Mouse (Mus musculus) liver, adult 2 months (tissue): Measurements from ENCODE around the gene Xbp1. TPM values are rescaled to one million over a fixed set of nuclear protein-coding genes. Genes with fewer than 3 reads are reported as not detected.
A peak's percentile ranks its signal among the peaks of the same experiment; 100 is the strongest.

ENCODE experiments used
- DNase-seq: peaks from one replicate; pipeline ENCODE4 v3.0.0-alpha.2; 2011; ENCODE audit warnings: low read depth, low spot score; ENCODE audit errors: extremely low read depth
- H3K27ac ChIP-seq: fragments of 200-500 bp; replicated peaks from 2 replicates; pipeline ENCODE4 v1.5.1; 2012; ENCODE audit warnings: low read depth, mild to moderate bottlenecking, control low read depth, inconsistent platforms, low read length; ENCODE audit not compliant: insufficient read depth
- H3K27me3 ChIP-seq: fragments of 200-500 bp; 2 replicates; pipeline ENCODE4 v1.6.1; 2012; ENCODE audit warnings: mild to moderate bottlenecking, moderate library complexity, low read length, inconsistent platforms; ENCODE audit not compliant: control insufficient read depth, insufficient read depth
- H3K36me3 ChIP-seq: fragments of 200-500 bp; 2 replicates; pipeline ENCODE4 v1.6.1; 2012; ENCODE audit warnings: low read length, inconsistent platforms; ENCODE audit not compliant: control insufficient read depth, insufficient read depth
- H3K4me1 ChIP-seq: fragments of 200-500 bp; 2 replicates; pipeline ENCODE4 v1.6.1; 2011; ENCODE audit warnings: low read length; ENCODE audit not compliant: control insufficient read depth, insufficient read depth
- H3K4me3 ChIP-seq: fragments of 200-500 bp; 2 replicates; pipeline ENCODE4 v1.5.1; 2011; ENCODE audit warnings: low read depth, mild to moderate bottlenecking, control low read depth, low read length, moderate library complexity; ENCODE audit not compliant: insufficient read depth
- H3K79me2 ChIP-seq: fragments of 200-500 bp; 2 replicates; pipeline ENCODE4 v1.6.1; 2012; ENCODE audit warnings: inconsistent platforms, mild to moderate bottlenecking, low read length, moderate library complexity; ENCODE audit not compliant: control insufficient read depth, insufficient read depth
- H3K9ac ChIP-seq: fragments of 200-500 bp; 2 replicates; pipeline ENCODE4 v1.6.1; 2012; ENCODE audit warnings: low read depth, mild to moderate bottlenecking, control low read depth, inconsistent platforms, low read length
- CTCF ChIP-seq: fragments of 200-500 bp; IDR thresholded peaks from 2 replicates; pipeline ENCODE4 v1.5.1; 2011; ENCODE audit warnings: low read depth, low read length, control low read depth
- POLR2A ChIP-seq: fragments of 200-500 bp; IDR thresholded peaks from 2 replicates; pipeline ENCODE4 v1.6.1; 2011; ENCODE audit warnings: low read length, control low read depth; ENCODE audit not compliant: insufficient read depth; ENCODE audit errors: extremely low read depth
- WGBS: fragments of 180-500 bp; shearing (Covaris S2); methylation state at CpG from one replicate; pipeline ENCODE4 v1.1.7; 2018; 5-methylcytosine and 5-hydroxymethylcytosine counted together
- polyA plus RNA-seq: library from polyadenylated mRNA; depleted of rRNA; stranded (reverse); fragments of >200 nt; gene quantifications from 2 replicates; pipeline ENCODE4 v1.2.3, GENCODE M21; 2012
- total RNA-seq: library from RNA; depleted of rRNA; stranded (reverse); fragments of >200 nt; gene quantifications from 2 replicates; pipeline ENCODE4 v1.2.3, GENCODE M21; 2014

Xbp1 gene
- total and polyA plus RNA-seq, 2 experiments: 137 to 241 TPM

- H3K4me1 ChIP-seq: peaks cover 28% of the 10 kb centered on the region
- H3K36me3 ChIP-seq: peaks cover 41% of the 10 kb centered on the region
- peak overlapping the region; percentile 99 for H3K4me3 ChIP-seq
- H3K27me3 ChIP-seq: no peaks in the 10 kb centered on the region
- H3K79me2 ChIP-seq: peaks cover 12% of the 10 kb centered on the region
- under 1% methylated on average over 13 of the region's 13 CpGs for WGBS
- TF ChIP-seq CTCF: no peak
- no peak for TF ChIP-seq POLR2A
- peak overlapping the region; percentile 98 for H3K9ac ChIP-seq
- DNase-seq: no peak
- peak overlapping the region; percentile 99 for H3K27ac ChIP-seq
These were observed 732 bp downstream of the Xbp1 start for GRCm38 (mm10) chr11:5521266-5521515.

- H3K79me2 ChIP-seq: peaks cover 12% of the 10 kb centered on the region
- H3K9ac ChIP-seq: peak overlapping the region; percentile 98
- TF ChIP-seq CTCF: peak; percentile 73
- TF ChIP-seq POLR2A: peak; percentile 55
- peak overlapping the region; percentile 99 for H3K27ac ChIP-seq
- peak overlapping the region; percentile 99 for H3K4me3 ChIP-seq
- WGBS: under 1% methylated on average over 34 of the region's 34 CpGs
- H3K4me1 ChIP-seq: peaks cover 28% of the 10 kb centered on the region
- H3K27me3 ChIP-seq: no peaks in the 10 kb centered on the region
- peaks cover 42% of the 10 kb centered on the region for H3K36me3 ChIP-seq
- peak; percentile 96 for DNase-seq
These were observed 1.2 kb downstream of the Xbp1 start for GRCm38 (mm10) chr11:5521516-5522291.

GRCm38 (mm10) chr11:5522798-5523415, 2.4 kb downstream of the Xbp1 start:
- peak overlapping the region; percentile 98 for H3K9ac ChIP-seq
- H3K27ac ChIP-seq: peak overlapping the region; percentile 25
- 21% methylated on average over 11 of the region's 11 CpGs for WGBS
- H3K79me2 ChIP-seq: peaks cover 12% of the 10 kb centered on the region
- peak overlapping the region; percentile 99 for H3K4me3 ChIP-seq
- TF ChIP-seq POLR2A (no peak), CTCF (no peak)
- H3K27me3 ChIP-seq: no peaks in the 10 kb centered on the region
- peaks cover 28% of the 10 kb centered on the region for H3K4me1 ChIP-seq
- peak; percentile 16 for DNase-seq
- peaks cover 42% of the 10 kb centered on the region for H3K36me3 ChIP-seq

- WGBS: 73% methylated on average over 4 of the region's 4 CpGs
These were observed 5.0 kb downstream of the Xbp1 start for GRCm38 (mm10) chr11:5525418-5525817.

GRCm38 (mm10) chr11:5526573-5527439, 6.3 kb downstream of the Xbp1 start:
- Histone ChIP-seq H3K27me3 (no peaks in the 10 kb centered on the region), H3K36me3 (peaks cover 71% of the 10 kb centered on the region), H3K4me3 (no peak overlapping the region), H3K79me2 (peaks cover 2% of the 10 kb centered on the region; the same call in 1 of the 2 replicates), H3K4me1 (peaks cover 23% of the 10 kb centered on the region), H3K9ac (no peak overlapping the region), H3K27ac (0 out of 2 replicates have a peak overlapping the region, but pooled peaks have one; percentile 20)
- WGBS: 34% methylated on average over 7 of the region's 7 CpGs
- DNase-seq: peak; percentile 75
- TF ChIP-seq POLR2A (no peak), CTCF (no peak)

More at GRCm38 (mm10) chr11:5525418-5525817, 5.0 kb downstream of the Xbp1 start:
- DNase-seq: no peak
- Histone ChIP-seq H3K27me3 (no peaks in the 10 kb centered on the region), H3K79me2 (peaks cover 12% of the 10 kb centered on the region), H3K4me3 (no peak overlapping the region), H3K27ac (no peak overlapping the region; the same call in 1 of the 2 replicates), H3K9ac (0 out of 2 replicates have a peak overlapping the region, but pooled peaks have one; percentile 15), H3K36me3 (peaks cover 58% of the 10 kb centered on the region), H3K4me1 (peaks cover 23% of the 10 kb centered on the region)
- TF ChIP-seq POLR2A (no peak), CTCF (no peak)
